Mouse (Mus musculus) CD4-positive, CD25-positive, alpha-beta regulatory T cell, adult 2 months (primary cell): ENCODE data around the gene Emc8.

Experiments used
- DNase-seq: peaks from one replicate; pipeline ENCODE4 v3.0.0-alpha.2; 2012; ENCODE audit warnings: low read depth, low spot score

Gene Emc8

DNA sequence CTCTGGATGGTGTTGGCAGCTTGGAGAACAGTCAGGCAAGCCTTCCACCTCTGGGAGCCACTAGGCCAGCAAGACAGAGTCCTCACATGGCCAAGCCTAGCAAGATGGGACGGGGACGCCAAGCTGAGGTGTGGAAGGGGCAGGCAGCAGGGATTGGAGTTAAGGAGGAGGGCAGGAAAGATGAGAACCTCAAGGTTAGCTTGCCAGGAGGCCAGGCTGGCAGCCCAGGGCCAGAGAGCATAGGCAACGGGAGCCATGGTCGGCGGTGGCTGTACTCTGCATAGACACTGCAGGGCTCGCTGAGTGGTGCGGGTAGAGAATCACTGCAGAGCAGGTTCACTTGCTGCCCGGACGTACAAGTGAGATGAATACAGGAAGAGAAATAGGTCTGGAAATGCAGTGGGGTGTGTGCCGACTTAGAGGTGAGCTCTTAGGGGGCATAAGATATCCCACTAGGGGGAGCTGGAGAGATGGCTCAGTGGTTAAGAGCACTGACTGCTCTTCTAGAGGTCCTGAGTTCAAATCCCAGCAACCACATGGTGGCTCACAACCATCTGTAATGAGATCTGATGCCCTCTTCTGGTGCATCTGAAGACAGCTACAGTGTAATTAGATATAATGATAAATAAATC is 26.2 kb downstream of the Emc8 start:
- peak; percentile 33 for DNase-seq

DNA sequence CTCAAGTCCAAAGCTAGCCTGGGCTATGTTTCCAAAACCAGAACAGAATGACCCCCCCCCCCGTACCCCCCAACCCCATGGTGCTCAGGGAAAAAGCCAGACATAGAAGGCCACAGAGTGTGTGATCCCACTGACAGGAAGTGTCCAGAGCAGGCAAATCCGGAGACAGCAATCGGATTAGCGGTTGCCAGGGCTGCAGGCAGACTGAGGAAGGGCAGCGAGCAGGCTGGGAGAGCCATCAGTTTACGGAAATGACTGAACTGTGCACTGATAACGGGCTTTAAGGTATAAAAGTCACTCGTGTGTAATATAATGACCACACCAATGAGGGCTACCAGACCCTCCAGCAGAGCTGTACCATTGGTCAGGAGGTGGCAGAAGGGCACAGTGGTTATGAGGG is 27.1 kb downstream of the Emc8 start:
- no peak for DNase-seq

DNA sequence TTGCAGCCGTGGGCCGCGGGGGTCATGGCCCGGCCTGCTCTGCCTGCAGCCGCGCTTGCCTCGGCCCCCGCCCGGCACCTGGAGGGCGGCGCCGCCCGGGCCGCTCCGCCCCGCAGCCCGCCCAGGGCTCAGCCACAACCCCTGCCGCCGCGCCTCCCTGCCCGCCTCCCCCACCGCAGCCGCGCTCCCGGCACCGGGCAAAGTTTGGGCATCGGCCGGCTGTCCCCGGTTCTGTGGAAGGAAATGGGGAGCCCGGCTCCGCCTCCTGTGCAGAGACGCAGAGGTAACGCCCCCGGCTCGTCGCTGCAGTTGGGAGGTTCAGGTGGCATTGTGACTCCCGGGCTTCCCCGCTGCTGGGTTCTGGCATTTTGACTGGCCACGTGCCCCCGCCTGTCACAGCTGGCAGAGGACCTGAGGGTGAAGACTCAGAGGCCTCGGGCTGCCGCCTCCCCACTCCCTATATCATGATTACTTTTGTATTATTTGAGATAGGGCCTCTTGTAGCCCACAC is 34.0 kb downstream of the Emc8 start:
- peak; percentile 80 for DNase-seq

DNA sequence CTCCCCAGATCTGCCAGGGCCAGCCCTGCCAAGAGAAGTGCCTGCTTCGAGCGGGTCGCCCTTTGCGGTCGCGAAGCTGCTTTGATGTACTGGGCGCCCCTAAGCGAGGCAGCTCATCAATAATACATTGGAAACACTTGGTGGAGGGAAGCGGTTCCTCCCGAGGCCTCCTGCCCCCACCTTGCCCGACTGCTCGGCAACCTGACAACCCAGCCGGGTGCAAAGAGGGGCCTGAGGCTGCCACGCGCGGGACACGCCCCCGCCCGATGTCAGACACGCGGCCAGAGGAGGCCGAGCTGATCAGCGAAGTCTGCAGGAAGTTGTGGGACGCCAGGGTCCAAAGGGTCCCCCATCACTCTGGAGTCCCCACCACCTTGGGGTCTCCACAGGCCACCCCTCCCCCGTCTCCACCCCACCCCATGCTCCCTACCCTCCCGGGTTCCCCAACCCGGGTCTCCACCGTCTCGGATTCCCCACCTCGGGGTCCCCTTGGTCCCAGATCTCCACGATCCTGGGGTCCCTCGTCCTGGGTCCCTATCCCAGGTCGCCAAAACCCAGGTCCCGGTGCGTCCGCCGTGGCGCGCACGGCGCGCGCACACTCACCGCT is 34.6 kb downstream of the Emc8 start:
- peak; percentile 35 for DNase-seq

DNA sequence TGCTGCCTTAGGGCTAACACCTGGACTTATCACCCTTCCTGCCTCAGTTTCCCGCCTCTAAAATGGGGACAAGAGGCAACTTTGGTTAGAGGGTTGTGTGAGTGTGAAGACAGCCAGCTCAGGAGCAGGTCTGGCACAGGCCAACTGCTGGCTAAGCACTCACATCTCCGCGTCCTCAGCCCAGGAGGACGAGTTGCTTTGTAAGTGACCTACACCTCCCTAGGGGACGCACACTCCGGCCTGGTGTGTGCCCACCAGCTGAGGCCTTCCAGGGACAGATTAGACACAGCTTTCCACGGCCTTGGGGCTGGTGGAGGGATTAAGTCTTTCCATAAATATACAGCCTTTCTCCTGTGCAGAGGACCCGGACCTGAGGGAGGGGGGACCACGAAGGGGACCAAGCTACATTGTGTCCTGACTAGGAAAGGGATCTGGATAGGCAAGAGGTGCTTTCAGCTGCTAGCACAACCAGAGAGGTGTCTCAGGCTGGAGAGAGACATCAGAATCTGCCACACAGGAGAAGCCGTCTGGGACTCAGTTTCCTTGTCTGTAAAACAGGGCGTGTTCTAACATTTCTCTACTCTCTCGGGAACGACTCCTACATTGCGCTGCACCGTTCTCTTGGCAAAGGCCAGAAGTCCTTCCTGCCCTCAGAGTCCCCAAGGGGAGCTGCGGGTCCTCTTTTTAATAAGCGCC is 35.3 kb downstream of the Emc8 start:
- no peak for DNase-seq

DNA sequence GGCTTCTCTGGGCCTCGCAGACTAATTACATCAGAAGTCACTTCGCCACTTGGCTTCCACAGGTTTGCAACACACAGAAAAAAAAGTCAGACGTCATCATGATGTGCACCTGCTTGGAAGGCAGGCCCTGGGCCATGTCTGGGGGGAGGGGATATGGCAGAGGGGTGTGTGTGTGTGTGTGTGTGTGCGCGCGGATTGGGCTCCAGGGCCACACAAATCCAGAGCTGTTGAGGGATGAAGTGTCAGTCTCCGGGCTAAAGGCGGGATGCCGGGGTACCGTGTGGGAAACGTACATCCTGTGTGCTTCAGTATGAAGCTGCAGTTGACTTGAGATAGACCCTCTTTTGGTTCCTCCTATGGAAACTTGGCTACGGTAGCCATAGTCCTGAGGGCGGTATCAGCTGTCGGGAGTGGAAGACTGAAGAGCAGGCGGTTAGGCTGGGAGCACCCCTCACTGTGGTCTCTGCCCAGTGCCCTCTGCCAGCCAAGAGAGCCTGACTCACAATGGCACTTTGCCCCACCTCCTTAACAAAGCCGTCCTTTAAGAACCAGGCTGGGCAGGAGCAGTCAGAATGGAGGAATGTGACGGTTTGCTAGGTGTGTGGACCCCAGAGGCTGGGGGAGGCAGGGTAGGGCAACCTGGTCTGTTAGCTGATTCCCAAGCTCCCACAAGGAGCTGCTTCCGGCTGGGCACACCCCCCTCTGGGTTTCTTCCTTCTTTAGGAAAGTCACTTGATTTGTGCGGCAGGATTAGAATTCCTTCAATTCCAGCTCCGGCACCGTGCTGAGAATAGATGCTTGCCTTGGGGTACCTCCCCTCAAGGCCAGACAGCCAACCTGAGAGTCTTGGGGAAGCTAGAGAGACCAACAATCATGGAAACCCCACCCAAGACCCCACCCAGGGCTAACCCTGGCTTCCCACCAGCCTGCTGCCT is 36.7 kb downstream of the Emc8 start:
- DNase-seq = no peak

DNA sequence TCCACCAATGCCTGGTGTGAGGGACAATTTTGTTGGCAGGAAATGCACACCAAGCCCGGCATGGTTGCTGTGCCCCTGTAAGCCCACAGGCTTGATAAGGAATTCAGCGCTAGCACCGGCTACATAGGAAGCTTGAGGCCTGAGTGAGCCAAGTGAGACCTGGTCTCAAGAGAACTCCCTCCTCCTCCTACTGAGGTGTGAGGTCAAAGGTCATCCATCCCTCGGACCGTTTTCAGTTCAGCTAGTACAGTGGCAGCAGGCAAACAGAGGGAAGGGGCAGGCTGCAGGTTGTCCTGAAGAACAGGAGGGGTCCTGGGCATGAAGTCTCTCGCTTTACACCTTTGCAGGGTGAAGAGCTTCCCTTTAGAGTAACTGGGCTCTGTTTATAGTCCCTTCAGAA is 37.5 kb downstream of the Emc8 start:
- DNase-seq = no peak

DNA sequence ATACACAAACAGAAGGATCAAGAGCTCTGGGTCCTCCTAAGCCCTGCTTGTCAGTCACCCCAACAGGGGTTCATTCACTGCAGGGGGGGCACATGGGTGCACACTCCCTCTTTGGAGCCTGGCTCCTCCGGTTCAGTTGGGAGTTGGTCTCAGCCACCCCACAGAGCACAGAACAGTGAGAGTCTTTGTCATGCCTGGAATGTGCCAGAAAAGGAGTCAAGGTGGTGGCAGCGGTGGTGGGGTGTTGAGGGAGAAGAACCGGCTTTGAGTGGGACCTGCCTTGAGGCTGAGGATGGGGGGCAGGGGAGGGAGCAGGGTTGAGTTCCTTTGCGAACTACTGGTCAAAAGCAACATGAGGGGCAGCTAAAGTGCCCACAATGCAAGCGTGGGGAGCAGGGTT is 38.3 kb downstream of the Emc8 start:
- DNase-seq = no peak

DNA sequence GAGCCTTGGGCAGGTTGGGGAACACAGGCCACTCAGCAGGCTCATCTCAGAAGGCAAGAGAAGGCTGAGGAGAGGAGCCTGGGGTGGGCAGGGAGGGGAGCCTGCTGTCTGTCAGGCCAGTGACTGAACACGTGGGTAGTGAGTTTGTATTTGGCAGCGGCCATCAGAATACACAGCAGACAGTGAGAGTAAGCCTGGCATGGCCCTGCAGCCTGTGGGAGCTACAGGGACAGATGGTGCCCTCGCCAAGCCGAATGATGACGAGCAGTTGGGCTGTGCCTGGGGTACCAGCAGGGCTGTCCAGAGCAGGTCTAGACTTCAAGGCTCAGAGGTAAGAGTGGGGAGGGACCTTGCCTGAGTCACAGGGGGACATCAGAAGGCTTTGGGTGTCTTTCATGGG is 41.1 kb downstream of the Emc8 start:
- no peak for DNase-seq

DNA sequence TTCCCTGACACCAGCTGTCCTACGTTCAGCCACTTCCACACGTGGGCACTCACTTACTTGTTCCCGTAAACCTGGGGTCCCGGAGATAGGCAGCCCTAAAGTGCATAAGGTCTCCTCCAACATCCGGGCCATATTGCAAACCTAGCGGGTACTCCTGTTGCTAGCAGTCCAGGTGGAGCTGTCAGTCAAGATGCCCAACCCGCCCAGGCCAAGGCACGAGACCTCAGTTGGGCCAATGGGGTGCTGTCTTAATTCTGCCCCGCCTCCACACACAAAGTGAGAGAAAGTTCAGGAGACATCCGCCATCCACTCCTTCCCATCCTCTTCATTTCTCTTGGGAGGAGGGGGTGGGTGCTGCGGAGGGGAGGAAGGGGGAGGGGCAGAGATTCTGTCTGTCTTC is 41.9 kb downstream of the Emc8 start:
- no peak for DNase-seq

DNA sequence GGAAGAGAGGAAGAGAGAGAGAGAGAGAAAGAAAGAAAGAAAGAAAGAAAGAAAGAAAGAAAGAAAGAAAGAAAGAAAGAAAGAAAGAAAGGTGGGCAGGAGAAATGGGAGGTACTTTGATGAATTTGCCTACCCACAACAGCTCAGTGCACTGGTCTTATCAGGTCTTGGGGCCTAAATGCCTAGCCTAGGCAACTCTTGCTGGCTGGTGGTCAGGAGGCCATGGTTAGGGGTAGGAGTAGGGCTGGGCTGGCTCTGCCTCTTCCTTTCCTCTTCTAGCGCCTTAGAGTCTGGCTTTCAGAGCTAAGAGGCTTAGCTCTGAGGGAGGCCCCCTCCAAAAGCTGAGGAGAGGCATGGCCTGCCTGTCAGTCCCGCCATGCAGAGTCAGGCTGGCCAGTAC is 44.8 kb downstream of the Emc8 start:
- no peak for DNase-seq

DNA sequence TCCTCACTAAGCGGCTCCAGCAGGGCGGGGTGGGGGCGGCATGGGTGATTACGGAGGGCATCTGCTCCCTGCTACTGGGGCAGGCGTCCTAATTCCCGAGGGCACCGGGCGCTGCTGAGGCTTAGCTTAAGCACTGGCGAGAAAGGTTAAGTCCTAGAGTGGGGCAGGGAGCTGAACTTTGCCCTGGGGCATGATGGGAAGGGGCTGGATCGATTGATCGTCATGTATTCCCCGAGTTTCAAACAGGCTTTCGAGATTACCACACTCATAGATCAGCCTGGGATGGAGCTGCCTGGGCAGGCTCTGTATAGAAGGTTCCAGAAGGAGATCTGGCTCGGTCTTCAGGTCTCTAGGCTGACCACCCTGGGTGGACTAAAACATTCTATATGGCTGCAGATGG is 46.2 kb downstream of the Emc8 start:
- DNase-seq = no peak

DNA sequence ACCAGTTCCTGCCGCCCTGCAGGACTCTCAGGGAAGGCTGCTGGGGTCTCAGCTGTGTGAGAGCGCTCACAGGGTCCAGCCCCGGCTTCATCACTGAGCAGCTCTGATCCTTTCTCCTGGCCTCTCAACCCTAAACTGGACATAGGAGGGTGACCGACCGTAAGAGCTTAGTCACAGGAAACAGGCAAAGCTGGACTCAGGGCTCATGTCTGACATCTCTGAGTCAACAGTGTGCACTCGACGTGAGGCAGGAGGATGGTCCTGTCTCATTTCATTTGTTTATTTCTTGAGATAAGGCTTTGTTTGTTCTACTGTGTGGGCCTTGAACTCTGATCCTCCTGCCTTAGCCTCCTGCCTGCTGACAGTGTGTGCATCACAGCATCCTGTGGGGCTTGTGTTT is 47.9 kb downstream of the Emc8 start:
- no peak for DNase-seq

DNA sequence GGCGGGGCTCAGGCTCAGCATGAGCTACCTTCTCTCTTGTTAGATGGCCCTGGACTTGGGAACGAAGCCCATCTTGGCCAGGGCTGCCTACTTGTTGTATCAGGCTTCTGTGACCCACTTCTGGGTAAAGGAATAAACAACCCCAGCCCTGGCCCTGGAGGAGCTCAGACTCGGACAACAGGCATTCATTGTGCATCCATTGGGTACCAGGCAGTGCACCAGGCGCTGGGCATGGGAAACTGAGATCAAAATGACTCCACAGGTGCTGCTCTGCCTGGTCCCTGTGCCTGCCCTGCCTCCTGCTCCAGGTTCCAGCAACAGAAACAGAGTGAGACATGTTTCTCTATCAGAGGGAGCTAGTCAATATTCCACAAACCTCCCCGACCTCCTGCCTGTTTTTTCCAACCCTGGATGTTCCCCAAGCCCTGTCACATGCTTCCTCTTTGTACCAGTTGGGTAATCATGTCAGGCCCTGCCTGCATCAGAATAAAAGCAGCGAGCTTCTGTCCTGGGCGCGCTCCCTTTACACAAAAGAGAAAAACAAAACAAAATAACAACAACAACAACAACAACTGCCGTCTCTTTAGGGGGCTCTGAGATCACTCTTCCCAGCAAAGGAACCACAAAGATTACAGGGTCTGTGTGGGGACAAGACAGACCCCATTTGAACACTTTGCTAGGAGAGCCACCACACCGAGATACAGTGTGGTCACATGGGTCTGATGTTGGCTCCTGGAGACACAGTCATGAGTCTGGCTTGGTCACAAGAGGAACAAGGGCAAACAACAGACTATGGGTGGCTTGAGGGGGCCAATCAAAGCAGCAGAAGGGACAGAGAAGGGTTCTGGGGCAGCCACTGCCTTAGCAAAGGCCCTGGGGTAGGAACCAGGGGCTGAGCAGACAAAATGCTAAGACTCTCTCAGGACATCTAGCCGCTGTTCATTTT is 48.9 kb downstream of the Emc8 start:
- DNase-seq = no peak

DNA sequence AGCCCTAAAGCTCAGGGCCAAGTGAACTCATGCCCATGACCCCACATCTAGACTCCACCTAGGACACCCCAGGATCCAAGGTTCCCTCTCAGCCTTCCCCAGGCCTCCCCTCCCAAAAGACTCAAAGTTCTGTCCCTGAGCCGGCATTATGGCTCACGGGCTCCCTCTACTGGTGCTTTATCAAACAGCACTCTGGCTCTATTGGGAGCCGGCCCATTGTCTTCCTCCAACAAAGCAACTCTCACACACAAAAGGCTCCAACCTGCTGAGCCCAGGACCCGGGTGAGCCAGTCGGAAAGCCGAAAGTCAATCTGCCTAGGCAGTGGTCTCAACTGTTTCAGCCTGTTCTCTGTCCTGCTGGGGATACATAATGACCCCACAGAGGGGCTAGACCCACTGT is 50.3 kb downstream of the Emc8 start:
- DNase-seq = peak; percentile 82

DNA sequence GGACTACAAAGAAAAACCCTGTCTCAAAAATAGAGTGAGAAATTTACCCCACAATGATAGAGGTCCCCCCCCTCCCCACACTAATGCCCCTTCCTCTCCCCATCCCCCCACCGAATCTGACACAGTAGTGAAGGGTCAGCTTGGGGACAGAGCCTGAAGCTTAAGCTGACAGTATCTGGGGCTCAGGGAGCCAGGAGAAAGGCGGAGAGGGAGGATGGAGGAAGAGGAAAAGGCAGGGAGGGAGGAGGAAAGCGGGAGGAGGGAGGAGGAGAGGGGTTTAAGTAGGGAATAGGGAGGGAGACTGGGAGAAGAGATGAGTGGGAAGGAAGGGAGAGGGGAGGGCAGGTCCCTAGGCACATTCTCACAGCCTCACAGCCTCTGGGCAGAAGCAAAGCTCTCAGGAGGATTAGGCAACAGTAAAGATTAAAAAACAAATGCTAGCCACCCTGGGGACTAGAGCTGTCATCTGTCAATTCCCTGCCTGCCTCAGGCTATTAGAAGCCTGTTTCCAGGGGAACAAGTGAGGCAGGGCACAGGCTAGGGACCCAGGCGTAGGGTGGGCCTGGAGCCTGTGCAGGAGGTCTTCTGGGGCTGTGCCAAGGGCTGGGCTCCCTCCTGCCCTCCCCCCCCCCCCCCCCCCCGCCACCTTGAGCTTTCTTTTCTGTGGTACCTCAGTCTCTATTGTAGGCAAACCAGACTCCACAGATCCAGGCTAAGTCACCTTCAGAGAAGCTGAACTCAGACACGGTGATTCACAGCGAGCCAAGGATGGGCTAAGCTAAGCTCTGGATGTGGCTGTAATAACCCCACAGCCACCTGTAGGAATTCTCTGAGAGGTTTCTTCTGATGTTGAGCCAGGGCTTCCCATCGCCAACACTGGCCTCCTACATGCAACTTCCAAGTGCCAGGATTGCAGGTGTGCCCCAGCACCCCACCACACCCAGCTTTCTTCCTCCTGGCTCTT is 51.4 kb downstream of the Emc8 start:
- DNase-seq = no peak

DNA sequence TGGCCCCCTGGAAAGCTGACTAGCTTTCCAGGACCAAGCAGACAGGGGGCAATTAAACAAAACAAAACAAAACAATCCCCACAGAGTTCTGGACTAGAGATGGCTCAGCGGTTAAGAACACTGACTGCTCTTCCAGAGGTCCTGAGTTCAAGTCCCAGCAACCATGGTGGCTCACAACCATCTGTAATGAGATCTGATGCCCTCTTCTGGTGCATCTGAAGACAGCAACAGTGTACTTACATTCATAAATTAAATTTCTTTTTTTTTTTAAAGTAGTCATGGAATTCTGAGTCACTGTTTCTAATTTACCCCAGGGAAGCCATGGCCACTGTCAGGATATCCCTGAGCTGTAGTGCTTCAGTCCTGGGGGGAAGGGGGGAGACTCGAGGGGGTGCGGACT is 53.9 kb downstream of the Emc8 start:
- DNase-seq = no peak

DNA sequence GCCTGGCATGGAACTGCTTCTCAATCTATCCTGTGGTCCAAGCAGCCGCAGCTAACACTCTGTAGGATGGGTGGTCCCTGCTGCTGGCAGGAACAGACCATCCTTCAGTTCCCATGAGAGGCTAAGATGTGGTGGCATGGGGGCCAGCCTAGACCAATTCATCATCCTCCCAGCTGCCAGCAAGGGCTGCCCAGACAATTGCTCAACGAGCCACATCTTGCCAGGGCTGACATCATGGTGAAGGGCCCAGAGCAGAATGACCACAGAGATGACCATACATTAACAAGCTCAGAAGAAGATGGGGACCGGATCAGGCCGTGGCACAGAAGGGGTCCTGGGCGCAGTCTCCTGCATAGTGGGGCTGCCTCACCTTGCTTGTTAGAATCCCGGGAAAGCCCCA is 57.5 kb downstream of the Emc8 start:
- no peak for DNase-seq

DNA sequence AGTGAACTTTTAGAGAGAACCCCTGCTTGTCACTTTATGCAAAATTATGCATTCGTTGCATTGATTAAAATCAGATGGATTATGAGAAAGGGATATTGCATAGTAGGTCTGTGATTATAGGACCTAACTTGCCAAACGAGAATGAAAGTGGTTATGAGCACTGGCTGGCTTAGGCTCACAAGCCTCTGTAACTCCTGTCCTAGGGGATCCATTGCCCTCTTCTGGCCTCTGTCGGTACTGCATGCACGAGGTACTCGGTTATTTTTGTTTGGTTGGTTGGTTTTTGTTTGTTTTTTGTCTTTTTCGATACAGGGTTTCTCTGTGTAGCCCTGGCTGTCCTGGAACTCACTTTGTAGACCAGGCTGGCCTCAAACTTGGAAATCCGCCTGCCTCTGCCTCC is 60.5 kb downstream of the Emc8 start:
- DNase-seq = peak; percentile 84

DNA sequence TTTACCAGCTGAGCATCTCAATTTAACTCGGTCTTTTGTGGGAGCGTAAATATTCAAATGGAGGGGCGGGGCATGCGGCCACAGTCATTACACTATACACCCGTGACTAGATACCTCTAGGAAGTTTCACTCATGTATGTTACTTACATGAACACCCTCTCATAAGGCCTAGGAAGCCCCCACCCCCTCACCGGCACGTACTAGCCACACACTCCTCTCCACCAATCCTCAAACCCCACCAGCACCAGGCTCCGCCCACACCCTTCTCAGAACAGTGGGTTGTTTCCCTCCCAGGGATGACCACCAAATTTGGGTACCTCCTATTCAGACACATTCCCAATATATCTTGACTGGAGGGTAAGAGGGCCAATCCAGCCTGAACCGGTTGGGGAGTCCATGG is 60.9 kb downstream of the Emc8 start:
- no peak for DNase-seq
